Mouse (Mus musculus): ENCODE results near the gene Gm20481.
"Not testable (repeated sequence)": the region's sequence is repeated elsewhere in the genome, so short reads cannot be mapped to it uniquely, and the experiment has no call there.

Gene Gm20481

GRCm38 (mm10) chr17:34975581-34976492 lies 6.1 kb downstream of the Gm20481 start:
- in situ Hi-C loops (cut with MboI, MseI): no loop called here

GRCm38 (mm10) chr17:34977000-34977399 lies 7.3 kb downstream of the Gm20481 start:
- in situ Hi-C loops (cut with MboI, MseI): no loop called here

- in situ Hi-C loops (cut with MboI, MseI): no loop called here
These were observed 8.5 kb downstream of the Gm20481 start for GRCm38 (mm10) chr17:34978239-34978638.

GRCm38 (mm10) chr17:34979631-34980030 lies 9.9 kb downstream of the Gm20481 start:
- in situ Hi-C loops (cut with MboI, MseI): no loop called here

GRCm38 (mm10) chr17:34980655-34981054 lies 10.9 kb downstream of the Gm20481 start:
- in situ Hi-C loops (cut with MboI, MseI): no loop called here

- in situ Hi-C loops (cut with MboI, MseI): no loop called here
These were observed 12.0 kb downstream of the Gm20481 start, which contains the start of gene Lsm2 for GRCm38 (mm10) chr17:34981690-34982180. Gene Lsm2, plus strand, starts transcription at chr17:34981862.

GRCm38 (mm10) chr17:34982328-34982727 lies 12.6 kb downstream of the Gm20481 start:
- in situ Hi-C loops (cut with MboI, MseI): no loop called here

- in situ Hi-C loops (cut with MboI, MseI): no loop called here
These were observed 14.5 kb downstream of the Gm20481 start for GRCm38 (mm10) chr17:34984218-34984617.

GRCm38 (mm10) chr17:34994751-34995150 lies 25.0 kb downstream of the Gm20481 start:
- in situ Hi-C loops (cut with MboI, MseI): no loop called here

- in situ Hi-C loops (cut with MboI, MseI): not testable (repeated sequence)
These were observed 25.5 kb downstream of the Gm20481 start for GRCm38 (mm10) chr17:34995192-34995591.

- in situ Hi-C loops (cut with MboI, MseI): not testable (repeated sequence)
These were observed 26.2 kb downstream of the Gm20481 start for GRCm38 (mm10) chr17:34995927-34996326.

GRCm38 (mm10) chr17:34996411-34997141 lies 26.9 kb downstream of the Gm20481 start:
- in situ Hi-C loops (cut with MboI, MseI): no loop called here

- in situ Hi-C loops (cut with MboI, MseI): no loop called here
These were observed 27.4 kb downstream of the Gm20481 start for GRCm38 (mm10) chr17:34997142-34997483.

- in situ Hi-C loops (cut with MboI, MseI): no loop called here
These were observed 29.1 kb downstream of the Gm20481 start for GRCm38 (mm10) chr17:34998526-34999430.

GRCm38 (mm10) chr17:34999871-35000716 lies 30.4 kb downstream of the Gm20481 start:
- in situ Hi-C loops (cut with MboI, MseI): not testable (repeated sequence)

GRCm38 (mm10) chr17:35000717-35001451 lies 31.2 kb downstream of the Gm20481 start, which contains the start of gene Vars:
Gene Vars, plus strand, starts transcription at chr17:35000987.
- in situ Hi-C loops (cut with MboI, MseI): no loop called here

- in situ Hi-C loops (cut with MboI, MseI): no loop called here
These were observed 31.9 kb downstream of the Gm20481 start for GRCm38 (mm10) chr17:35001452-35002152.

GRCm38 (mm10) chr17:35002153-35002865 lies 32.6 kb downstream of the Gm20481 start:
- in situ Hi-C loops (cut with MboI, MseI): no loop called here
